ENCODE assay signal across 45 mouse cellular contexts in the genomic region with DNA sequence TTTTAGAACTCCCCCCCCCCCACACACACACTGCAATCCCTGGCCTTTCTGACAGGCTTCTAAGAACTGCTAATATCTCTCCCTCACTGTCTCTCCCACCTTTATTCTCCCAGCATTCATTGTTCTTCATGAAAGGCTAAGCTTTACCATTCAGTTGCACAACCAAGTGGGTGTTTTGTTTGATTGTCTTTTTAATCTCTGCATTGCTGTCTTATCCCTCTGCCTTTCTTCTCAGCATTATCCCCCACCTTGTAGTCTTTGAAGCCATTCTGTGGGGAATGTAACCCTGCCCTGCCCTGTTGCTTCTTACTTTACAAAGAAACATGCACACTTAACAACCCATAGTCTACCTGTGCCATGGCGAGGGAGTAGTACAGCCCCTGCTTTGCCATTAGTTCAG. TPM values are rescaled to one million over a fixed set of nuclear protein-coding genes. Genes with fewer than 3 reads are reported as not detected.
"Had no signal": no experiment of that assay in that cellular context is flagged by ENCODE, and none has a peak within 500 bp of the region (broad histone marks: within the 10 kb centered on the region; RNA-seq: fewer than 3 reads in every experiment).

No protein-coding gene starts in this region.

- H3K4me3 ChIP-seq: limb, embryonic 10.5 days; limb, embryonic 12.5 days; limb, embryonic 13.5 days; limb, embryonic 15.5 days; liver, embryonic 13.5 days; liver, embryonic 15.5 days; lung, embryonic 15.5 days; megakaryocyte, embryonic 14.5 days; midbrain, embryonic 10.5 days; midbrain, embryonic 12.5 days; midbrain, embryonic 13.5 days; midbrain, embryonic 15.5 days; myocyte; neural tube, embryonic 12.5 days had no signal

- H3K4me2 ChIP-seq: limb, embryonic 12.5 days; limb, embryonic 13.5 days; limb, embryonic 15.5 days; liver, embryonic 11.5 days; liver, embryonic 13.5 days; liver, embryonic 15.5 days; lung, embryonic 14.5 days; lung, embryonic 15.5 days; midbrain, embryonic 11.5 days; midbrain, embryonic 12.5 days; midbrain, embryonic 13.5 days; midbrain, embryonic 15.5 days; neural tube, embryonic 12.5 days had no signal

- H3K9me3 ChIP-seq: limb, embryonic 10.5 days; limb, embryonic 12.5 days; limb, embryonic 13.5 days; limb, embryonic 15.5 days; liver, embryonic 13.5 days; liver, embryonic 15.5 days; lung, embryonic 15.5 days; megakaryocyte, embryonic 14.5 days; midbrain, embryonic 10.5 days; midbrain, embryonic 12.5 days; midbrain, embryonic 13.5 days; midbrain, embryonic 15.5 days; neural tube, embryonic 12.5 days had no signal

- H3K9ac ChIP-seq: limb, embryonic 12.5 days; limb, embryonic 13.5 days; limb, embryonic 15.5 days; liver, embryonic 13.5 days; liver, embryonic 14.5 days; liver, embryonic 15.5 days; liver, postnatal 0 days; lung, embryonic 14.5 days; lung, embryonic 15.5 days; midbrain, embryonic 12.5 days; midbrain, embryonic 13.5 days; midbrain, embryonic 15.5 days; neural tube, embryonic 12.5 days had no signal

- DNase-seq: left cerebral cortex, postnatal 4 days; liver; liver, embryonic 13.5 days; liver, postnatal 0 days; lung, adult 18-20 months; lung, adult 2 months; lung, embryonic 14.5 days; lung, postnatal 10 days; lung, postnatal 14 days; lung, postnatal 36 days; lung, postnatal 4 days; midbrain, embryonic 14.5 days had no signal

- H3K27ac ChIP-seq: limb, embryonic 10.5 days; limb, embryonic 12.5 days; limb, embryonic 13.5 days; limb, embryonic 15.5 days; liver, embryonic 13.5 days; liver, embryonic 14.5 days; liver, embryonic 15.5 days; lung, embryonic 15.5 days; macrophage; midbrain, embryonic 10.5 days; midbrain, embryonic 12.5 days; midbrain, embryonic 13.5 days; midbrain, embryonic 15.5 days; neural tube, embryonic 12.5 days had no signal

- H3K4me1 ChIP-seq: limb, embryonic 10.5 days; limb, embryonic 12.5 days; limb, embryonic 13.5 days; limb, embryonic 15.5 days; liver, embryonic 13.5 days; liver, embryonic 15.5 days; lung, embryonic 15.5 days; megakaryocyte, embryonic 14.5 days; midbrain, embryonic 13.5 days; midbrain, embryonic 15.5 days; neural tube, embryonic 12.5 days had no signal

- ATAC-seq: liver, postnatal 0 days; lung, postnatal 0 days; midbrain, embryonic 13.5 days; midbrain, embryonic 15.5 days; midbrain, embryonic 16.5 days had no signal

- H3K36me3 ChIP-seq: limb, embryonic 10.5 days; limb, embryonic 12.5 days; limb, embryonic 13.5 days; limb, embryonic 15.5 days; liver, embryonic 13.5 days; liver, embryonic 15.5 days; lung, embryonic 15.5 days; midbrain, embryonic 10.5 days; midbrain, embryonic 12.5 days; midbrain, embryonic 13.5 days; midbrain, embryonic 15.5 days; neural tube, embryonic 12.5 days had no signal

- H3K27me3 ChIP-seq: limb, embryonic 12.5 days; limb, embryonic 13.5 days; limb, embryonic 15.5 days; liver, embryonic 13.5 days; liver, embryonic 15.5 days; lung, embryonic 15.5 days; megakaryocyte, embryonic 14.5 days; midbrain, embryonic 12.5 days; midbrain, embryonic 13.5 days; midbrain, embryonic 15.5 days; neural tube, embryonic 12.5 days had no signal

RNA-seq across cellular contexts. Expression of gene Abcb5, which starts 48.5 kb away (rescaled TPM):
- total RNA-seq: left cerebral cortex, postnatal 10 days; left cerebral cortex, postnatal 14 days; left cerebral cortex, postnatal 25 days; left cerebral cortex, postnatal 36 days; left cerebral cortex, postnatal 4 days; liver, adult 2 months; megakaryocyte progenitor cell, adult 5-6 weeks; megakaryocyte, adult 5-6 weeks; megakaryocyte-erythroid progenitor cell, adult 5-6 weeks; midbrain, postnatal 0 days; monocyte, adult 5-6 weeks had no signal
- polyA plus RNA-seq: limb, embryonic 10.5 days; limb, embryonic 11.5 days; limb, embryonic 12.5 days; limb, embryonic 15.5 days; liver, adult 2 months; liver, embryonic 11.5 days; liver, embryonic 13.5 days; liver, embryonic 14.5 days; liver, embryonic 15.5 days; liver, embryonic 16.5 days; liver, postnatal 0 days; lung, adult 2 months; lung, embryonic 14.5 days; lung, embryonic 15.5 days; lung, embryonic 16.5 days; lung, postnatal 0 days; macrophage; midbrain, embryonic 10.5 days; midbrain, embryonic 11.5 days; midbrain, embryonic 12.5 days; midbrain, embryonic 13.5 days; midbrain, embryonic 14.5 days; midbrain, embryonic 15.5 days; midbrain, embryonic 16.5 days; midbrain, postnatal 0 days; myocyte; neural tube, embryonic 11.5 days; neural tube, embryonic 12.5 days had no signal
